Mouse (Mus musculus) lung, adult 2 months (tissue): ENCODE measurements around the gene Slc25a29.

Source experiments
- CTCF ChIP-seq: fragments of 200-500 bp; IDR thresholded peaks from 2 replicates; pipeline ENCODE4 v1.5.1; 2011; ENCODE audit warnings: mild to moderate bottlenecking, low read length, control low read depth; ENCODE audit not compliant: insufficient read depth
- POLR2A ChIP-seq: fragments of 200-500 bp; IDR thresholded peaks from 2 replicates; pipeline ENCODE4 v1.6.1; 2011; ENCODE audit warnings: low read depth, mild to moderate bottlenecking, control low read depth, low read length, borderline replicate concordance; ENCODE audit errors: extremely low read depth

DNA sequence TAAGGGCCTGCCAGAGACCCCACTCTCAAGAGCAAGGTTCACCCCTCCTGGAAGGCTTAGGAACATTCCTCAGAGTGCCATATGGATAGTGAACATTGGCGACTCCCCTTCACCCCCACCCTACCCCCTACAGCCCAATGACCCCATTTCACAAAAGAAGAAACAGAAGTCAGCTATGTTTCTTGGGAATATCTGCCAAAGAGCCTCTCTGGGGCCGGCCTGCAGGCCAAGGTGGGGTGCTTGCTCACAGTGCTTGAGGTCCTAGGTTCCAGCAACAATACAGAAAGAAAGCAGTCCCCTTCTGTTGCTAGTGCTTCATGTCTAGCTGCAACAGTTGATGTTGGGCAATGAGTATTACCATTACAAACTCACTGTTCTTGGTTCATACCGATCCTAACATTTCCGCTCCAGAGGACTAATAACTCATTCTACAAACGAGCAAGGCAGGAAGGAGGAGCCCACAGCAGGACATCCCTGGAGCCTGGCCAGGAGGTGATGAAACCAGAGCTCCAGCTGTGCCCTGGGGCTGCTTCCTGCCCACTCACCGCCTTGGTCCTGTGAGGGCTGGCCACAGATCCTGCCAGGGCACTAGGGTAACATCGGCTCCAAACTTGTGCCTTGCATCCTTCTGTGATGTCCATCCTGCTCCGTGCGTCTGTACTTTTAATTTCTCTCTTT is 3.6 kb downstream of the Slc25a29 start:
- no peak for TF ChIP-seq CTCF
- TF ChIP-seq POLR2A: no peak
